Mouse (Mus musculus) MEL (cell line): Measurements from ENCODE around the gene Gm20696. TPM values are rescaled to one million over a fixed set of nuclear protein-coding genes. Genes with fewer than 3 reads are reported as not detected.

Experiments used
- DNase-seq: peaks from one replicate; pipeline ENCODE4 v3.0.0; 2011; ENCODE audit warnings: low read depth, low spot score
- H3K27ac ChIP-seq: 2 replicates; pipeline ENCODE4 v1.5.1; 2012; ENCODE audit warnings: low read depth, mild to moderate bottlenecking, control low read depth, low read length, moderate library complexity; ENCODE audit not compliant: control insufficient read depth
- H3K27me3 ChIP-seq, 2 experiments: fragments of 150-350 bp in 1 of 2; sonication (generic) in 1 of 2; 2 replicates each; pipeline ENCODE4 v1.6.1; 2012; ENCODE audit warnings: low read length in 2 of 2, mild to moderate bottlenecking in 2 of 2, improper control_type of control experiment in 1 of 2, moderate library complexity in 1 of 2; ENCODE audit not compliant: insufficient read depth in 2 of 2, control insufficient read depth in 1 of 2
- H3K36me3 ChIP-seq, 2 experiments: 2 replicates each; pipeline ENCODE4 v1.6.1; 2012 to 2014; ENCODE audit warnings: low read length in 2 of 2, improper control_type of control experiment in 1 of 2, inconsistent platforms in 1 of 2, mild to moderate bottlenecking in 1 of 2; ENCODE audit not compliant: insufficient read depth in 2 of 2, control insufficient read depth in 1 of 2
- H3K4me1 ChIP-seq, 2 experiments: fragments of 150-350 bp in 1 of 2; sonication (generic) in 1 of 2; 2 replicates each; pipeline ENCODE4 v1.6.1; 2012; ENCODE audit warnings: low read length in 2 of 2, improper control_type of control experiment in 1 of 2, mild to moderate bottlenecking in 1 of 2; ENCODE audit not compliant: insufficient read depth in 2 of 2, control insufficient read depth in 1 of 2
- H3K4me3 ChIP-seq, 2 experiments: fragments of 150-350 bp in 1 of 2; sonication (generic) in 1 of 2; 2 replicates each; pipeline ENCODE4 v1.5.1; 2012; ENCODE audit warnings: low read depth in 2 of 2, low read length in 2 of 2, mild to moderate bottlenecking in 2 of 2, moderate library complexity in 2 of 2, control low read depth in 1 of 2, improper control_type of control experiment in 1 of 2; ENCODE audit not compliant: control insufficient read depth in 1 of 2, insufficient read depth in 1 of 2
- H3K79me2 ChIP-seq: 2 replicates; pipeline ENCODE4 v1.6.1; 2012; ENCODE audit warnings: mild to moderate bottlenecking, low read length, moderate library complexity; ENCODE audit not compliant: control insufficient read depth, poor library complexity, insufficient read depth
- H3K9ac ChIP-seq: 2 replicates; pipeline ENCODE4 v1.6.1; 2012; ENCODE audit warnings: low read depth, mild to moderate bottlenecking, control low read depth, low read length, moderate library complexity; ENCODE audit not compliant: control insufficient read depth, poor library complexity, severe bottlenecking
- H3K9me3 ChIP-seq: fragments of 150-350 bp; sonication (generic); replicated peaks from 2 replicates; pipeline ENCODE4 v1.6.1; 2012; ENCODE audit warnings: mild to moderate bottlenecking, low read length, improper control_type of control experiment, moderate library complexity; ENCODE audit not compliant: insufficient read depth
- BHLHE40 ChIP-seq: IDR thresholded peaks from 2 replicates; pipeline ENCODE4 v1.6.1; 2012; ENCODE audit warnings: low read depth, mild to moderate bottlenecking, inconsistent platforms, low read length, improper control_type of control experiment, borderline replicate concordance
- CHD1 ChIP-seq: IDR thresholded peaks from 2 replicates; pipeline ENCODE4 v1.6.1; 2012; ENCODE audit warnings: low read depth, mild to moderate bottlenecking, inconsistent platforms, low read length, improper control_type of control experiment
- CHD2 ChIP-seq: IDR thresholded peaks from 2 replicates; pipeline ENCODE4 v1.6.1; 2011; ENCODE audit warnings: low read length, improper control_type of control experiment
- CTCF ChIP-seq, 3 experiments: IDR thresholded peaks in 2 of 3; conservative IDR thresholded peaks in 1 of 3; 2 replicates each; pipeline ENCODE4 v1.5.1; 2011 to 2012; ENCODE audit warnings: low read length in 3 of 3, low read depth in 2 of 3, mild to moderate bottlenecking in 2 of 3, improper control_type of control experiment in 1 of 3, inconsistent platforms in 1 of 3, mixed read lengths in 1 of 3, moderate library complexity in 1 of 3; ENCODE audit not compliant: control insufficient read depth in 1 of 3, insufficient read depth in 1 of 3, poor library complexity in 1 of 3, severe bottlenecking in 1 of 3
- E2F4 ChIP-seq: IDR thresholded peaks from 2 replicates; pipeline ENCODE4 v1.6.1; 2011; ENCODE audit warnings: low read depth, low read length, improper control_type of control experiment, borderline replicate concordance
- ELF1 ChIP-seq: IDR thresholded peaks from 2 replicates; pipeline ENCODE4 v1.6.1; 2014; ENCODE audit warnings: low read depth, mild to moderate bottlenecking, inconsistent platforms, low read length, improper control_type of control experiment, moderate library complexity
- ETS1 ChIP-seq: IDR thresholded peaks from 2 replicates; pipeline ENCODE4 v1.6.1; 2012; ENCODE audit warnings: low read depth, mild to moderate bottlenecking, inconsistent platforms, low read length, improper control_type of control experiment, moderate library complexity
- GABPA ChIP-seq: IDR thresholded peaks from 2 replicates; pipeline ENCODE4 v1.6.1; 2012; ENCODE audit warnings: low read depth, mild to moderate bottlenecking, inconsistent platforms, low read length, improper control_type of control experiment, moderate library complexity
- JUND ChIP-seq: IDR thresholded peaks from 2 replicates; pipeline ENCODE4 v1.6.1; 2011; ENCODE audit warnings: low read depth, mild to moderate bottlenecking, improper control_type of control experiment, low read length
- MAZ ChIP-seq: IDR thresholded peaks from 2 replicates; pipeline ENCODE4 v1.6.1; 2012; ENCODE audit warnings: low read depth, mild to moderate bottlenecking, inconsistent platforms, low read length, improper control_type of control experiment
- MEF2A ChIP-seq: IDR thresholded peaks from 2 replicates; pipeline ENCODE4 v1.6.1; 2014; ENCODE audit warnings: low read depth, mild to moderate bottlenecking, inconsistent platforms, low read length, improper control_type of control experiment; ENCODE audit not compliant: poor library complexity, insufficient replicate concordance, severe bottlenecking; ENCODE audit errors: extremely low read depth
- MXI1 ChIP-seq: IDR thresholded peaks from 2 replicates; pipeline ENCODE4 v1.6.1; 2011; ENCODE audit warnings: mild to moderate bottlenecking, low read depth, low read length, improper control_type of control experiment
- MYB ChIP-seq: IDR thresholded peaks from 2 replicates; pipeline ENCODE4 v1.6.1; 2011; ENCODE audit warnings: mild to moderate bottlenecking, low read depth, low read length, improper control_type of control experiment
- NELFE ChIP-seq: IDR thresholded peaks from 2 replicates; pipeline ENCODE4 v1.6.1; 2011; ENCODE audit warnings: low read depth, low read length, improper control_type of control experiment
- NRF1 ChIP-seq: IDR thresholded peaks from 2 replicates; pipeline ENCODE4 v1.6.1; 2014; ENCODE audit warnings: low read depth, mild to moderate bottlenecking, inconsistent platforms, low read length, improper control_type of control experiment, moderate library complexity; ENCODE audit not compliant: poor library complexity, insufficient read depth, severe bottlenecking
- POLR2A ChIP-seq, 2 experiments: IDR thresholded peaks; 2 replicates each; pipeline ENCODE4 v1.6.1; 2011 to 2012; ENCODE audit warnings: low read length in 2 of 2, mild to moderate bottlenecking in 2 of 2, control low read depth in 1 of 2, improper control_type of control experiment in 1 of 2, low read depth in 1 of 2, moderate library complexity in 1 of 2; ENCODE audit not compliant: control insufficient read depth in 1 of 2, insufficient read depth in 1 of 2, poor library complexity in 1 of 2
- POLR2AphosphoS2 ChIP-seq: IDR thresholded peaks from 2 replicates; pipeline ENCODE4 v1.6.1; 2011; ENCODE audit warnings: low read length, improper control_type of control experiment
- POLR2AphosphoS5 ChIP-seq: IDR thresholded peaks from 2 replicates; pipeline ENCODE4 v1.6.1; 2012; ENCODE audit warnings: low read depth, borderline replicate concordance, mild to moderate bottlenecking, inconsistent platforms, low read length, moderate library complexity, mixed read lengths
- SIN3A ChIP-seq: IDR thresholded peaks from 2 replicates; pipeline ENCODE4 v1.6.1; 2012; ENCODE audit warnings: low read length, improper control_type of control experiment, inconsistent platforms
- SMC3 ChIP-seq: IDR thresholded peaks from 2 replicates; pipeline ENCODE4 v1.6.1; 2011; ENCODE audit warnings: low read depth, low read length, improper control_type of control experiment
- TAL1 ChIP-seq: IDR thresholded peaks from 2 replicates; pipeline ENCODE4 v1.6.1; 2012; ENCODE audit warnings: mild to moderate bottlenecking, inconsistent platforms, low read length, moderate library complexity, mixed read lengths
- TBP ChIP-seq: IDR thresholded peaks from 2 replicates; pipeline ENCODE4 v1.8.0; 2011; ENCODE audit warnings: low read depth, low read length, improper control_type of control experiment
- USF1 ChIP-seq: IDR thresholded peaks from 2 replicates; pipeline ENCODE4 v1.6.1; 2014; ENCODE audit warnings: low read depth, mild to moderate bottlenecking, inconsistent platforms, low read length, improper control_type of control experiment, moderate library complexity
- USF2 ChIP-seq, 2 experiments: IDR thresholded peaks; 2 replicates each; pipeline ENCODE4 v1.6.1; 2011 to 2012; ENCODE audit warnings: improper control_type of control experiment in 2 of 2, low read length in 2 of 2, borderline replicate concordance in 1 of 2, inconsistent platforms in 1 of 2, low read depth in 1 of 2, mild to moderate bottlenecking in 1 of 2; ENCODE audit not compliant: insufficient read depth in 1 of 2
- ZC3H11A ChIP-seq: IDR thresholded peaks from 2 replicates; pipeline ENCODE4 v1.6.1; 2012; ENCODE audit warnings: low read depth, mild to moderate bottlenecking, inconsistent platforms, low read length, improper control_type of control experiment
- ZKSCAN1 ChIP-seq: IDR thresholded peaks from 2 replicates; pipeline ENCODE4 v1.6.1; 2012; ENCODE audit warnings: low read depth, mild to moderate bottlenecking, inconsistent platforms, low read length, improper control_type of control experiment, moderate library complexity
- ZMIZ1 ChIP-seq: IDR thresholded peaks from 2 replicates; pipeline ENCODE4 v1.6.1; 2012; ENCODE audit warnings: low read depth, mild to moderate bottlenecking, inconsistent platforms, low read length, improper control_type of control experiment, moderate library complexity
- ZNF384 ChIP-seq: IDR thresholded peaks from 2 replicates; pipeline ENCODE4 v1.6.1; 2012; ENCODE audit warnings: low read depth, mild to moderate bottlenecking, inconsistent platforms, low read length, improper control_type of control experiment
- polyA plus RNA-seq, 2 experiments: library from polyadenylated mRNA; stranded (reverse) in 1 of 2; unstranded in 1 of 2; fragments of >175 nt in 1 of 2; fragments of >200 nt in 1 of 2; gene quantifications; 2 replicates each; pipeline versions ENCODE4 v1.2.1 to v1.2.4; 2012; ENCODE audit warnings: low replicate concordance in 2 of 2, low read depth in 1 of 2; ENCODE audit not compliant: insufficient read length in 2 of 2, insufficient read depth in 1 of 2, missing spikeins in 1 of 2
- total RNA-seq: library from RNA; depleted of rRNA; stranded (reverse); fragments of 300-350 nt; gene quantifications from 2 replicates; pipeline ENCODE4 v1.2.3, GENCODE M21; 2012

The Gm20696 gene
- total and polyA plus RNA-seq, 3 experiments, result 0.07 to 0.39 TPM; not detected in 1

- Histone ChIP-seq H3K27me3 (no peaks in the 10 kb centered on the region), H3K36me3 (no peaks in the 10 kb centered on the region; a peak in 1 of 4 replicates), H3K4me3 (no peak overlapping the region), H3K9me3 (no peaks in the 10 kb centered on the region), H3K4me1 (no peaks in the 10 kb centered on the region), H3K27ac (no peak overlapping the region), H3K79me2 (no peaks in the 10 kb centered on the region), H3K9ac (no peak overlapping the region)
- no peak for DNase-seq
- no peak for TF ChIP-seq TBP
- TF ChIP-seq ZC3H11A, result no peak
- no peak for TF ChIP-seq USF1
- no peak for TF ChIP-seq SIN3A
- no peak for TF ChIP-seq MXI1
- TF ChIP-seq ZMIZ1, result no peak
- no peak for TF ChIP-seq POLR2AphosphoS5
- no peak for TF ChIP-seq E2F4
- TF ChIP-seq SMC3, result no peak
- TF ChIP-seq POLR2A (IDR thresholded peaks at IDR 0.05; ENCODE audit: control insufficient read depth in 1 of 2, insufficient read depth in 1 of 2, low read depth in 1 of 2, low read length in 2 of 2, poor library complexity in 1 of 2), result no peak
- no peak for TF ChIP-seq ELF1
- TF ChIP-seq JUND, result no peak
- TF ChIP-seq CHD1, result no peak
- TF ChIP-seq NELFE, result no peak
- TF ChIP-seq CTCF (IDR thresholded peaks at IDR 0.05 in 2 of 3, conservative IDR thresholded peaks at IDR 0.05 in 1 of 3; ENCODE audit: control insufficient read depth in 1 of 3, insufficient read depth in 1 of 3, low read depth in 2 of 3, low read length in 3 of 3, poor library complexity in 1 of 3, severe bottlenecking in 1 of 3), result no peak
- no peak for TF ChIP-seq ETS1
- no peak for TF ChIP-seq BHLHE40
- no peak for TF ChIP-seq MYB
These were observed 202.7 kb downstream of the Gm20696 start for GRCm38 (mm10) chr6:99463906-99464305.

GRCm38 (mm10) chr6:99458775-99459174 lies 207.8 kb downstream of the Gm20696 start:
- TF ChIP-seq MEF2A (no peak), JUND (no peak), POLR2A (IDR thresholded peaks at IDR 0.05; ENCODE audit: control insufficient read depth in 1 of 2, insufficient read depth in 1 of 2, low read depth in 1 of 2, low read length in 2 of 2, poor library complexity in 1 of 2) (no peak), USF2 (IDR thresholded peaks at IDR 0.05; ENCODE audit: borderline replicate concordance in 1 of 2, insufficient read depth in 1 of 2, low read depth in 1 of 2, low read length in 2 of 2) (no peak), POLR2AphosphoS5 (no peak), ZKSCAN1 (no peak), ZNF384 (no peak), NRF1 (no peak), CHD1 (no peak), SIN3A (no peak), GABPA (no peak), MYB (no peak), TAL1 (no peak), CHD2 (no peak), MAZ (no peak), POLR2AphosphoS2 (no peak)
- no peak for DNase-seq

More at GRCm38 (mm10) chr6:99458775-99459174, 207.8 kb downstream of the Gm20696 start:
- Histone ChIP-seq H3K27ac (no peak overlapping the region), H3K4me1 (no peaks in the 10 kb centered on the region), H3K27me3 (no peaks in the 10 kb centered on the region), H3K36me3 (no peaks in the 10 kb centered on the region; a peak in 1 of 4 replicates), H3K9me3 (no peaks in the 10 kb centered on the region), H3K4me3 (no peak overlapping the region), H3K9ac (no peak overlapping the region), H3K79me2 (no peaks in the 10 kb centered on the region)
